Mouse (Mus musculus): ENCODE measurements around the gene Cdkn2d.
A peak's percentile ranks its signal among the peaks of the same experiment; 100 is the strongest.
"Not testable (repeated sequence)": the region's sequence is repeated elsewhere in the genome, so short reads cannot be mapped to it uniquely, and the experiment has no call there.

The Cdkn2d gene

DNA sequence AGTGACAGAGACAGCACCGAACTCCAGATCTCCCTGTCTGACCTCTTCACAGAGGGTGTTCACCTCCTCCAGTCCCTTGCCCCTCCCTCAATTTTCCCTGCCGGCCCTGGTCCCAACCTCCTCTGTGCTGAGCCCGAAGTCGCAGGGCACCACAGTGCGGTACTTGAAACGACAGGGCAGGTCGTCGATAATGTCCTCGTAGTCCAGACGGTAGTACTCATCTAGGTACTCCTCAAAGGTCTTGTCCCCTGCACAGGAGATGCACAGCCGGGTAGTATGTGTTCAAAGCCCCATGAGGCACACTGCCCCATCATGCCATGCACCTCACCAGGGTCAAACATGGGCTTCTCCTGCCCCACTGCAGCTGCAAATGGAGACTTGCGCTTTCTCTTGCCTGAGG lies 15.5 kb downstream of the Cdkn2d start:
- DNase-seq (ENCODE audit: low read depth, low spot score): no peak

DNA sequence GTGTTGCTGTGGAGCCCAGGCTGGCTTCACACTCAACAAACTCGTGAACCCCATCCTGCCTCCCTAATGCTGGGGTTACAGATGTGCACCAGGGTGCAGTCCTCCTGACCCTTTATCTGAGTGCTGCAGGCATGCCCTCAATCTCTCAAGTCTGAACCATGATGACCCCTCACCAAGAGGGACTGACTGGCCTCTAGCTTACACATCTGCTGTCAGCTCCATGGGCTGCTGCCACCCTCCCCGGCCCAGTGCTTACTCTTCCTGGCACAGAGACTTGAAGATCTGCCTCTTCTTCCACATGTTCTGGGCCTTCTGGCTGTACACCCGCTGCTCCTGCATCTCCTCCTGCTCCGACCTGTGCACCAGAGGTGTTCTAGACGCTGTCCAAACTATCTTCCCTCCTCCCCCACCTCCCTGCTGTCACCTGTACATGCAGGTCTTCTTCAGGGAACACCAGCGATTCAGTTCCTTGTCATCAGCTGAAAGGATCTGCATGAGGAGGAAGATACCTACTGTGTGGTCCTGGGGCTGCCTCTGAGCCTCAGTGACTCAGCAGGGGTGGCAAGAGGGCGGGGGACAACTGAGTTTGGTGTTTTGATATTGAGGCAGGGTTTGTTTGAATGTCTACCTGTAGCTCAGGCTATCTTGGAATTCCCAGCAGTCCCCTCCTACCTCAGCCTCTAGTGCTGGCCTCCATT lies 16.0 kb downstream of the Cdkn2d start:
- DNase-seq (ENCODE audit: low read depth, low spot score): no peak

DNA sequence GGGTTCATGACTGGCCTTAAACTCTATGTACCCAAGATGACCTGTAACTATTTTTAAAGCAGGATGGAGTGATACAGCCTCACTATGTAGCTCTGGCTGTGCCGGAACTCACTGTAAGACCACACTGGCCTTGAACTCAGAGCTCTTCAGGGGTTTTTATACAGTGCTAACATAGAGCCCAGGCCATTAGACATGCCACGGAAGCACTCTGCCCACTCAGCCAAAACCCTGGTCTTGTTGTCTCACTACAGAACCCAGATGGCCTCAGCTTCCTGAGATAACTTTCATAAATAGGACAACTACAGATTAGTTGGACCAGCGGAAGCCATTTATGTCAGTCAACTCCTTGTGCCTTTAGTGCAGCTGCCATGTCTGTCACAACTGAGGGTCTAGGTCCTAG lies 16.9 kb downstream of the Cdkn2d start:
- no peak for DNase-seq (ENCODE audit: low read depth, low spot score)

DNA sequence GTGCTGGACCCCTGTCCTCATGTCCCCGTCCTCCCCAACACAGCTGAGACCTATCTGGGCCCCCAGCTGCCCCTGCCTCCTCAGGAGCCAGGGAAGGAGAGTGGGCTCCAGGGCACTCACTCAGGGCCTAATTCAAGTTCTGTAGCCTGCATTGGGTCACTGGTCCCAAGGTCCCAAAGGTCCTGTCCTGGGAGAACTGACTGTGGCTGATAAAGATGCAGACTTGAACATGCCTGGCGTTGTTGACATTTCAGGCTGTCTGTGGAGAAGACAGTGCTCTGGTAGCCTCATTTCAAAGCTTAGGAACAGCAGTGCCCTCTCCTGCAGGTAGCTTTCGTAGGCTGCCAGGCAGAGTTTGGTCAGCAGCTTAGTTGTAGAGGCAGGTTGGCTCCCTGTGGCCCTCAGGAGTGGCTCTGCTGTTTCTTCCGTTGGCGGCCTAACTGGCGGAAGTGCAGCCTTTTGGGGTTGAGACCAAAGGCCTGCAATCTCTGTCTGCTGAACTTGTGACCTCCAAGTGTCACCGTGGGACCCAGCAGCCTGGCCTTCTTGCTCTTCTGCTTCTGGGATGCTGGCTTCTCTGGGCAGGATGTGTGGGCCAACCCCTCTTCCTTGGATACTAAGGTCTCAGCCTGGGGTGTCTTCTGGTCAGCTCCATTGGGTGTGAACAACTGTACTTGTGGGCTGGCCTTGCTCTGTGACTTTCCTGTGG lies 17.5 kb downstream of the Cdkn2d start:
- no peak for DNase-seq (ENCODE audit: low read depth, low spot score)

DNA sequence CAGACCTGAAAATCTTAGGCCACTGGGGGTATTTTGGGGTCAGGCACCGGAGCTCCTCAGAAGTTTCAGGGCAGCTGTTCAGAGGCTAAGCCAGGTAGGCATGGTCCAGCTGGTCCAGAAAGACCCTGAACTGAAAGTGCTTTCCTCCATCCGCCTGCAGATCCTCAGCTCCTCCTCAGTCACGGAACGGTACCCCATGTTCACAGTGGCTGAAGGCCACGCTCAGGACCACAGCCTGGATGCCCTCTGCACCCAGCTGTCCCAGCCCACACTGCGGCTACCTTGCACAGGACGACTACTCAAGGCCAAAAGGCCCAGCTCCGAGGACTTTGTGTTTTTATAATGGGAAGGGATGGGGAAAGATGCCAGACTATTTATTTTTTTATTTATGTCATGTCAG lies 18.1 kb downstream of the Cdkn2d start:
- DNase-seq (ENCODE audit: low read depth, low spot score): no peak

DNA sequence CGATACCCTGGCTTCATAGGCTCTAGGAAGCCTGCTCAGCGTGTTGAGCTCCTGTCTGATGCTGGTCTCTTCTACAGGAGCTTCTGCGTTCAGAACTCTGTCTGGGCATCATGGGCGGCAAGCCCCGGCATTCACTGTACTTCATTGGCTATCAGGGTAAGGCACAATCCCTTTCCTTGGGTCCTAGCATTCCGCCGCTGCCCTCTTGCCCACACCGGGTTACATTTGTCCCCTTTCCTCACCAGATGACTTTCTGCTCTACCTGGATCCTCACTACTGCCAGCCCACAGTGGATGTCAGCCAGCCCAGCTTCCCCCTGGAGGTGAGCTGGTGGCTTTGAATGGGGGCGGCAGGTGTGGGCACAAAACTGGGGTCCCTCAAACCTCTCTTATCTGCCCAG lies 18.8 kb downstream of the Cdkn2d start:
- DNase-seq (ENCODE audit: low read depth, low spot score): no peak

DNA sequence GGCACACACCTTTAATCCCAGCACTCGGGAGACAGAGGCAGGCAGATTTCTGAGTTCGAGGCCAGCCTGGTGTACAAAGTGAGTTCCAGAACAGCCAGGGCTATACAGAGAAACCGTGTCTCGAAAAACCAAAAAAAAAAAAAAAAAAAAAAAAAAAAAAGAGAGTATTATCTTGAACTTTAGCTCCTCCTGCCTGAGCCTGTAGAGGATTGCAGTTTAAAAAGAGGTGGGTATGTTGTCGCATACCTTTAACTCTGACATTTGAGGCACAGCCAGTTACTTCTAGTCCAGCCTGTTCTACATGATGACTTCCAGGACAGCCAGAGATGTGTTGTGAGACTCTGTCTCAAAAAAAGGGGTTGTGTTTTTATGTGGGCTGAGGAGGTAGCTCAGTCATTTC lies 21.6 kb downstream of the Cdkn2d start:
- DNase-seq (ENCODE audit: low read depth, low spot score): not testable (repeated sequence)

DNA sequence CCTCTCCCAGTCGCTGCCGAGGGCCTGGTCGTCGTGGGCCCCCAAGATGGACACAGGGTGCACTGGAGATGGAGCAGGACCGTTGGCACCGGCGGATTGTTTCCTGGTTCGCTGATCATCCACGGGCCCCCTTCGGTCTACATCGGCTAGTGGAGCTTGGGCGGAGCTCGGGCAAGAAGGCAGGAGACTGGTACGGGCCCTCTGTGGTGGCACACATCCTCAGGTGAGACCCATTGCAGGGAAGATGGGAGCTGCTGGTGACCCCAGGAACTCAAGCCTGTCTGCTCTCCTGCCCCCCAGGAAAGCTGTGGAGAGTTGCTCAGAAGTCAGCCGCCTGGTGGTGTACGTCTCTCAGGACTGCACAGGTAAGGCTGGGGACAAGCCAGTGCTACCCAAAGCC lies 22.9 kb downstream of the Cdkn2d start:
- DNase-seq (ENCODE audit: low read depth, low spot score): no peak

DNA sequence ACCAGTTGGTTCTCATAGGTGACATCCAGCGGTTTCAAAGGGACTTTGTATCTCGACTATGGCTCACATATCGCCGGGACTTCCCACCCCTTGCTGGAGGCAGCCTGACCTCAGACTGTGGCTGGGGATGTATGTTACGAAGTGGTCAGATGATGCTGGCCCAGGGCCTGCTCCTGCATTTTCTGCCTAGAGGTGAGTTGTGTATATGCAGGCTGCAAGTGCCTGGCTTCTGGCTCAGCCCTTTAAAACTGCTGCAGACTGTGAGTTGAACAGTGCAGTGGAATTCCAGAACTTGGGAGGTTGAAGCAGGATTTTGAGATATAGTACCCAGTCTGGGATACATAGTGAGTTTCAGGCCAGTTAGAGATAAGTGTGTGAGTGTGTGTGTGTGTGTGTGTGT lies 24.3 kb downstream of the Cdkn2d start:
- no peak for DNase-seq (ENCODE audit: low read depth, low spot score)

DNA sequence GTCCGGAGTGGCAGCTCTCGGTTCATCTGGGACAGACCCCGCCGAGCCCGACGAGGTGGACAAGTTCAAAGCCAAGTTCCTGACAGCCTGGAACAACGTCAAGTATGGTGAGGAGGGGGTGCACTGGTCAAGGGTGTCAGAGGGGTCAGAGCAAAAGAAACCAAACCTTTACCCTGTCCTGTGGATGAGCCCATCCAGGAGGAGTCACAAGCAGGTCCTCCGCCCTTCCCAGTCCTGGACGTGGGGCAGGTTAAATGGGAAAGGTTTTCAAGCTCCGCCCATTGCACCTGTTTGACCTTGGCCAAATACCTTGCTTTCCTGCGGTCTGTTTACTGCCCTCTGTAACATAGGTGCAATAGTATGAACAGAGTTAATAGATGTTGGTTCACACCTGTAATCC lies 25.6 kb downstream of the Cdkn2d start:
- no peak for DNase-seq (ENCODE audit: low read depth, low spot score)

DNA sequence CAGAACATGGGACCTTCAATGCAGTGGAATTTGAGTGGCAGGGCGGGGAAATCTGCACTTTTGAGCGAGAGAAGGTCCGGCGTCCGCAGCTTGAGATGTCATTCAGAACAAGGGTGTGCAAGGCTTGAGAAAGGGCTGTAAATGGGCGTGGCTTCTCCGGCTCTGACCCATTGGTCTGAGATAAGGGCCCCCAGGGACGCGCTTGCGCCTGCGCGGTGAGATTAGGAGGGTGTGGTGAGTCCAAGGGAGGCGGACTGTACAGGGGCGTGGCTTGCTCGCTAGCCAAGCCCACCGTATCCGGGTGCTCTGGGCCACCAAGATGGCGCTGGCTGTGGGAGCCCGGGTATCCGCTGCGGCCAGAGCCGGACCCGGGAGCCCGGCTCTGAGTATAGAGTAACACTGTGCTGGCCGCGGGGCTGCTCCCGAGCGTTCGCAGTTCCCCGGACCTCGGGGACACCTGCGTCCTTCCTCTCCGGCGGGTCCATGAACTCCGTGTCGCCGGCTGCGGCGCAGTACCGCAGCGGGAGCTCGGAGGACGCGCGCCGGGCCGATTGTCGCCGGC lies 26.1 kb downstream of the Cdkn2d start, which contains the start of gene Atg4d:
Atg4d (plus strand) TSS at position 294 of the 562 bp plus-strand sequence.
- peak; percentile 97 for DNase-seq (ENCODE audit: low read depth, low spot score)

DNA sequence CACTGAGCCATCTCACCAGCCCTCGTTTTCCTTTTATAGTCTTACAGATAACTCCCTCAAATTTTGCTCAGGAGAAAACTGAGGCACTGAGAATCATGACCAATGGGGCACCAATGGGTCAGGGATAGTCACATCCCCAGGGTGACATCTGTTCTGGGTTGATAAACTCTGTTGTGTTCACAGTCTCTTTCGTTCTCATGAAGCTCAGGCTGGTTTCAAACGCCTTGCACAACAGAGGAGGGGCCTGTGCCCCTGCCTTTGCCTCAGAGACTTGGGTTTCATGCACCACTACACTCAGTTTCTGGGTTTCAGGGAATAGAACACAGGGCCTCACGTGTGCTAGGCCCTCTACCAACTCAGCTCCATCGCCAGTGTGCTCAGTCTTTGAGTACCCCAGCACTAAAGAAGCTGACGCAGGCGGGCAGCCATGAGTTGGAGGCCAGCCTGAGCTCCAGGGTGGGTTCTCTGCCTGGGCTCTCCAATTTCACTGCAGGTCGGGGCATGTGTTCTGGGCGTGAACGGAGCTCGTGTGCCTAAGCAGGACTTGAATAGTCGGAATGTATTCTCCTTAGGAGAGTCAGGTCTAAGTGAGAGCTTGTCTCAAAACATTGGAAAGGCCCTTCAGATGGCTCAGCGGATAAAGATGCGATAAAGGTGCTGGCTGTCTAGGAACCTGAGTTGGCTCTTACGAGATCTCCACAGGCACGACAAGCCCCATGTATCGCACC lies 26.8 kb downstream of the Cdkn2d start:
- DNase-seq (ENCODE audit: low read depth, low spot score): no peak

DNA sequence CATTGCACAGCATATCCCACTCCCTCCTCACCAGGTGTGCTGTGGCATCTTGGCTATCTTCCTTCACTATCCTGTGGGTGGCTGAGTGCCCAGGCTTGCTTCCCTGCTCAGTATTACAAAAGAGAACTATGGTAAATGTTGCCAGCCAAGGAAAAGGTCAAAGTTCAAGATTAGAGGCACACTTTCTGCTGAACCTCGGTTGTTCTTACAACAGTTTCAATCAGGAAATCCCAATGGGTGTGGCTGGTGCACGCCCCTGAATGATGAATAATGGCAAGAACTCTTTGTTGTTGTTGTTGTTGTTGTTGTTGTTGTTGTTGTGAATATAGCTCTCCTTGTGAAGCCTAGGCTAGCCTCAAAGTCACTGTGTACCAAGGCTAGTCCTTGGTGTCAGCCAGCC lies 29.4 kb downstream of the Cdkn2d start:
- no peak for DNase-seq (ENCODE audit: low read depth, low spot score)

DNA sequence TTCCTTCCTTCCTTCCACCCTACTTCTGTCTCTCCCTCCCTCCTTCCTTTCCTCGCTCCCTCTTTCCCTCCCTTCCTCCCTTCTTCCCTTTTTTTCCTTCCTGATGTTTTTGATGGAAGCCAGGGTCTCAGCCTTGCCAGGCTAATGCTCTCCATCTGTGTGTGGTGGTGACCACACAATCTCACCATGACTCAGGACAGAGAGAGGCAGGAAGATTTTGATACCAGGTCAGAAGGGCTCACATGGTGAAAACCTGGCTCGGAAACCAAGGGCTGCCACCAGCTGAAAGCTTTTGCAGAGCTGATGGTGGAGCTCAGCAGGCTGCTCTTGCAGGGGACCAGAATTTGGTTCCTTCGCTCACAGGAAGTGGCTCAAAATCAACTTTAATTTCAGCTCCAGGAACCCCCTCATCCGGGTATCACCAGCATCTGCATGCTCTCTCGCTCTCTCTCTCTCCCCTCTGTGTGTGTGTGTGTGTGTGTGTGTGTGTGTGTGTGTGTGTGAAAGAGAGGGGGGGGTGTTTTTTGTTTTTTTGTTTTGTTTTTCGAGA lies 30.6 kb downstream of the Cdkn2d start:
- no peak for DNase-seq (ENCODE audit: low read depth, low spot score)

DNA sequence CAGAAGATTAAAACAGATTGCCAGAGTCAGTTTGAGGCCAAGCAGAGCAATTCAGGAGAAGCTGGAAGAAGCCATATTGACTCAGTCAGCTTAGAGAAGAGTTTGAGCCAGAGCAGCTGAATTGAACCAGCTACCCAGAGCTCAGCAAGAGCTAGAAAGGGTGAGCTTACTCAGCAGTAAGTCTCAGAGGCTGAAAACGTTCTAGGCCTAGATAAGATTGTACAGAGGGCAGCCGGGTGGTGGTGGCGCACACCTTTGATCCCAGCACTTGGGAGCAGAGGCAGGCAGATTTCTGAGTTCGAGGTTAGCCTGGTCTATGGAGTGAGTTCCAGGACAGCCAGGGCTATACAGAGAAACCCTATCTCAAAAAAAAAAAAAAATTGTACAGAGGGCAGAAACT lies 34.9 kb downstream of the Cdkn2d start:
- not testable (repeated sequence) for DNase-seq (ENCODE audit: low read depth, low spot score)

DNA sequence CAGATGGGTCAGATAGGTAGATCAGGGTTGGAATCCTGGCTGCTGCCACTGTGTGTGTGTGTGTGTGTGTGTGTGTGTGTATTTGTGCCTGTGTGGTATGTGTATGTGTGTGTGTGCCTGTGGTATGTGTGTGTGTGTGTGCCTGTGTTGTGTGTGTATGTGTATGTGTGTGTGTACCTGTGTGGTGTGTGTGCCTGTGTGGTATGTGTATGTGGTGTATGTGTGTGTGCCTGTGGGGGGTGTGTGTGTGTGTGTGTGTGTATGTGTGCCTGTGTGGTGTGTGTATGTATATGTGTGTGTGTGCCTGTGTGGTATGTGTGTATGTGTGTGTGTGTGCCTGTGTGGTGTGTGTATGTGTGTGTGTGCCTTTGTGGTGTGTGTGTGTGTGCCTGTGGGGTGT lies 36.5 kb downstream of the Cdkn2d start:
- no peak for DNase-seq (ENCODE audit: low read depth, low spot score)

DNA sequence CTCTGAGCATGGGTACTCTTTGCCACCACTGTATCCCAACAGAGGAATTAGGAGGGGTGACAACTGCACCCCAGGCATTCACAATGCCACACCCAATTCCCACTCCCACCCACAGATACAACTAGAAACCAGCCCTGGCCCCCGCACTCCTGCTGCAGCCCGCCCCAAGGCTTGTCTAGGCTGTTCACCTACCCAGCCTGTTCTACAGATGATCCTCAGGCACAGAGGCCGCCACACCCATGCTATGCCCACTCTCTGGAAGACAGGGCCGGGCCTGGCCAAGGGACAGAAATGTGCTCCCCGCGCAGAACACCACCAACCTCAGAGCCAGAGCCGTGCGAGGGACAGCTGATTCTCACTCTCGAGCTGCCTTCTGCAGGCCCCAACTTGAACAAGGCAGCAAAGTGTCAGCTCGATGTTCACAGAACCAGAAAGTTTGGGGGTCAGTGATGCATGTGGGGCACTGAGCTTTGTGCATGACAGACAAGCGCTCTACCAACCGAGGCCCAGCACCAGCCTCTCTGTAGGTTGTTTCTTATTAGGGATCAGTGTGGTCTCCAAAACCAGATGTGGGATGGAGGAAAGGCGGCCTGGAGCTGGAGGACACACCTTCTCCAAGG lies 40.0 kb downstream of the Cdkn2d start:
- no peak for DNase-seq (ENCODE audit: low read depth, low spot score)

DNA sequence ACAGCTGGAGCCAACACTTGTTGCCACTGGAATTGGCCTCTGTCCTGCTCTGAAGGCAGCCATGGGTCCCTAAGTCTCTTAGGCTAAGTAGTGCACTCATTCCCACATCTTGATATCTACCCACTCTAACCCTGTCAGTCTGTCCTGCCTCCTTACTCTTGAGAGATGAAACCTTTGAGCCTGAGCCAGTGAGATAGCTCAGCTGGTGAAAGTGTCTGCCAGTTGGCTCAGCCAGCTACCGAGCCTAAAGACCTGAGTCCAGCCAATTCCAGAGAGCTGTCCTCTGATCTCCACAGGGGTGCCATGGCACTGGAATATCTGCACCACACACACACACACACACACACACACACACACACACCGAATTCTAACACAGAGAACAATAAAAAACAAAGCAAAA lies 40.7 kb downstream of the Cdkn2d start:
- DNase-seq (ENCODE audit: low read depth, low spot score): no peak

DNA sequence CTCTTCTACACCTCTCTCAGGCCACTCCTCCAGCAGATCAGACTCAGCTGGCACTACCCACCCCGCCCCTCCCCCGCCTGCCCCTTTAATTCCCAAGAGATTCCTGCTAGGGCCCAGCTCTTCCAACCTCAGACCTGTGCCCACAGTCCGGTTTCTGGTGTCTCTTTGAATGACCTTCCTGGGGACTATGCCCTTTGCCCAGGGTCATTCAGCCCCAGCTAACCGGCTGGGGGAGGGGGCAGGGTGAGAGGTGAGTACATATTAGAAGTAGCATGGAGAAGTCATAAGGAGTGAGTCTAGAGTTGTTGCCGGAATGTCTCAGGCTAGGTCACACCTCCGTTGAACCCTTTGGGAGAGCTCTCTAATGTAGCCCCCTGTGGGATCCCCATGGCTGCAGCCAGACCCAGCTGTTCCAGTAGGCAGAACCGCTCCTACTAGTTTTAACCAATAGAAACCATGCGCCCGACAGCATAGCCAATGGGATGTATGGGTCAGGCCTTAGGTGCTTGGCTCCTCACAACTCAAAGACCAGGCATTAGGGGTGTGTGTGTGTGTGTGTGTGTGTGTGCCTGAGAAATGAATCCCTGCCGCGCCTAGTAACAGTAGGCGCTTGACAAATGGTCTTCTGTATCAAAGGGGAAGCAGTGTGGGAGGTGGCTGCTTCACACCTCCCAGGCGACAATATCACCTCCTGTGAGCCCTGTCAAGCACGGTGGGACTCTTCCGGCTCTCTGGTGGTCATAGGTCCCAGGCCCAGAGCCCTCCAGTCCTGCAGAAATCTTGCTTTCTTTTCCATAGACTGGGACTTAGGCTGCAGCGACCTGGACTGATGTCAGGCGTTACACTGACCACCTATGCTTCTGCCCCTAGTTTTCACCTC lies 41.3 kb downstream of the Cdkn2d start:
- no peak for DNase-seq (ENCODE audit: low read depth, low spot score)

DNA sequence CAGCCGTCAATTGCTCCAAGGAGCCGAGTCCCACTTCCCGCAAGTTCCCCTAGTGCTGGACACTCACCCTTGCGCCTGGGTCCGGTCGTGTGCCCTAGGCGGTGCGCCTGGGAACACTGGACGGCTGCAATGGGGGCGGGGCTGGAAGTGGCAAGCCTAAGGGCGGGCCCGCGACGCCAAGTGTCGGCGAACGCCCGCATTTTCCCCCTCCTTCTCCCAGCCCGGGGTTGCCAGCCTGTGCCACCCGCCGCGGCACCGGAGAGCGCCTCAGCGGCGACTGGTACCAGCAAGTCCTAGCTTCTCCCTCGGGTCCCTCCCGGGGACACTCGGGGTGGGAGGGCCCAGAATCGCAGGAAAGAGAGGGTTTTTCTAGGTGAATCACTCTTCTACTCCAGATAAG lies 42.9 kb downstream of the Cdkn2d start, which contains the start of gene S1pr5:
S1pr5 (minus strand) TSS at position 118 of the 400 bp plus-strand sequence.
- DNase-seq (ENCODE audit: low read depth, low spot score): no peak

DNA sequence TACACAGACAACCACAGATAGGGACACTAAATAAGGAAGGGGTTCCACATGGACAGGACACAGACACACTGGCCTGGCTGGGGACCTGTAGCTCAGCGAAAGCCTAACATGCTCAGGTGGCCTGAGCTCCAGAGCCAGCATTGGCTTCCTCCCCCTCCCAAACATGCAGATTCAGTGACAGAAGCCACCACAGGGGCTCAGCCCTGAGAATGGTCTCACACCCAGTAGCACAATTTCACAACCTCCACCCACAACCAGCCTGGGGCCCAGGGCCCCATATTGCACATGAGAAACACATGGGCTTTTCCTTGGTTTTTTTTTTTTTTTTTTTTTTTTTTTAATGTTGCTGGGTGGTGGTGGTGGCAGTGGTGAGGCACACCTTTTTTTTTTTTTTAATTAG lies 44.9 kb downstream of the Cdkn2d start:
- DNase-seq (ENCODE audit: low read depth, low spot score): no peak

Data from retina, adult 2 months (tissue).